7 mouse cellular contexts compared by ENCODE assay signal in genomic region chr3:87987633-87988032, GRCm38 (mm10). TPM values are rescaled to one million over a fixed set of nuclear protein-coding genes. Genes with fewer than 3 reads are reported as not detected.
DNase-seq lines count a peak whose midpoint lies in the region; ATAC-seq and TF ChIP-seq lines count a peak whose summit lies in the region.

No protein-coding gene starts in this region.

- TF ChIP-seq POLR2A in CH12.LX (IDR thresholded peaks at IDR 0.05; ENCODE audit: low read depth, low read length), result peak; percentile 74

- TF ChIP-seq EP300 in CH12.LX (IDR thresholded peaks at IDR 0.05; ENCODE audit: low read length), result no peak

- WGBS in embryonic facial prominence, embryonic 14.5 days, result 2% methylated on average over 15 of the region's 15 CpGs
- WGBS in intestine, embryonic 16.5 days, result under 1% methylated on average over 15 of the region's 15 CpGs

- H3K9me3 ChIP-seq in CH12.LX (replicated peaks; ENCODE audit: low read length), result no peaks in the 10 kb centered on the region
- H3K9me3 ChIP-seq in embryonic facial prominence, embryonic 14.5 days (ENCODE audit: control insufficient read depth, low read length), result no peaks in the 10 kb centered on the region
- no peaks in the 10 kb centered on the region for H3K9me3 ChIP-seq in intestine, embryonic 16.5 days (ENCODE audit: control insufficient read depth, low read length)

- H3K4me3 ChIP-seq in CH12.LX (replicated peaks in 1 of 3; ENCODE audit: low read depth in 2 of 3, low read length in 2 of 3, poor library complexity in 1 of 3), result peak overlapping the region; percentile 30 to 49 (median 46)
- H3K4me3 ChIP-seq in embryonic facial prominence, embryonic 14.5 days (ENCODE audit: low read depth, low read length), result peak overlapping the region; percentile 43
- peak overlapping the region; percentile 45 for H3K4me3 ChIP-seq in intestine, embryonic 16.5 days (ENCODE audit: low read length)

- peak overlapping the region; percentile 85 for H3K4me2 ChIP-seq in CH12.LX (ENCODE audit: insufficient read depth, low read depth, poor library complexity, severe bottlenecking)
- H3K4me2 ChIP-seq in embryonic facial prominence, embryonic 14.5 days (ENCODE audit: low read depth, low read length), result peak overlapping the region; percentile 69
- H3K4me2 ChIP-seq in intestine, embryonic 16.5 days (ENCODE audit: low read depth, low read length), result peak overlapping the region; percentile 66

- H3K9ac ChIP-seq in CH12.LX (ENCODE audit: insufficient read depth, low read depth), result peak overlapping the region; percentile 69
- H3K9ac ChIP-seq in embryonic facial prominence, embryonic 14.5 days (ENCODE audit: low read depth, low read length), result peak overlapping the region; percentile 57
- H3K9ac ChIP-seq in intestine, embryonic 16.5 days (ENCODE audit: low read depth, low read length), result peak overlapping the region; percentile 54

- peak; percentile 48 for ATAC-seq in embryonic facial prominence, embryonic 14.5 days (ENCODE audit: low read depth)
- peak; percentile 10; the same call in 1 of the 2 replicates for ATAC-seq in intestine, embryonic 16.5 days
- ATAC-seq in megakaryocyte progenitor cell, adult 5-6 weeks (replicated peaks; ENCODE audit: poor library complexity), result peak; percentile 60
- no peak for ATAC-seq in frontal cortex, adult (ENCODE audit: low TSS enrichment)

- peak overlapping the region; percentile 20; the same call in 1 of the 2 replicates for H3K27ac ChIP-seq in CH12.LX (ENCODE audit: insufficient read depth, low read depth)
- H3K27ac ChIP-seq in embryonic facial prominence, embryonic 14.5 days (replicated peaks; ENCODE audit: low read depth, low read length), result 0 out of 2 replicates have a peak overlapping the region, but pooled peaks have one; percentile 35
- H3K27ac ChIP-seq in intestine, embryonic 16.5 days (ENCODE audit: low read length), result no peak overlapping the region

- no peaks in the 10 kb centered on the region for H3K36me3 ChIP-seq in CH12.LX (replicated peaks in 1 of 2; ENCODE audit: control insufficient read depth in 1 of 2, insufficient read depth in 1 of 2, low read length in 1 of 2)
- no peaks in the 10 kb centered on the region for H3K36me3 ChIP-seq in embryonic facial prominence, embryonic 14.5 days (ENCODE audit: control insufficient read depth, insufficient read depth, low read length)
- H3K36me3 ChIP-seq in intestine, embryonic 16.5 days (ENCODE audit: control insufficient read depth, insufficient read depth, low read length), result no peaks in the 10 kb centered on the region

- in situ Hi-C loops in CH12.LX (cut with MboI; ENCODE audit: low pct_ligation_motif_present, low pct_unique_long_range_greater_than_20kb, low sequenced_read_pairs), result no loop called here

- no peak for TF ChIP-seq RAD21 in CH12.LX (IDR thresholded peaks at IDR 0.05; ENCODE audit: low read depth, low read length)

- no peak; a peak in 1 of 4 replicates for TF ChIP-seq CTCF in CH12.LX (conservative IDR thresholded peaks at IDR 0.05 in 1 of 2, IDR thresholded peaks at IDR 0.05 in 1 of 2; ENCODE audit: low read depth in 2 of 2, low read length in 2 of 2)

- peaks cover 46% of the 10 kb centered on the region for H3K27me3 ChIP-seq in CH12.LX (replicated peaks)
- peaks cover 38% of the 10 kb centered on the region for H3K27me3 ChIP-seq in embryonic facial prominence, embryonic 14.5 days (replicated peaks; ENCODE audit: control insufficient read depth, insufficient read depth, low read length)
- peaks cover 22% of the 10 kb centered on the region; the same call in 1 of the 2 replicates for H3K27me3 ChIP-seq in intestine, embryonic 16.5 days (replicated peaks; ENCODE audit: control insufficient read depth, insufficient read depth, low read length)

- peaks cover 15 to 53% of the 10 kb centered on the region in 2 experiments for H3K4me1 ChIP-seq in CH12.LX (ENCODE audit: control insufficient read depth in 1 of 2, insufficient read depth in 2 of 2)
- H3K4me1 ChIP-seq in embryonic facial prominence, embryonic 14.5 days (ENCODE audit: control insufficient read depth, insufficient read depth, low read length), result peaks cover 35% of the 10 kb centered on the region
- peaks cover 52% of the 10 kb centered on the region for H3K4me1 ChIP-seq in intestine, embryonic 16.5 days (ENCODE audit: control insufficient read depth, insufficient read depth, low read length)

- no peaks in the 10 kb centered on the region for H3K79me2 ChIP-seq in CH12.LX (replicated peaks; ENCODE audit: control insufficient read depth, extremely low read depth, insufficient read depth, poor library complexity, severe bottlenecking)

- dilution Hi-C loops in CH12.LX (cut with MboI; ENCODE audit: extremely low pct_ligation_motif_present, extremely low pct_unique_long_range_greater_than_20kb, low sequenced_read_pairs), result no loop called here

- DNase-seq in A20 (ENCODE audit: low read depth, low spot score) (peak; percentile 92), CH12.LX (ENCODE audit: extremely low read depth) (peak; percentile 91)
- DNase-seq in embryonic facial prominence, embryonic 14.5 days (ENCODE audit: low spot score), result peak; percentile 93
- peak; percentile 53 for DNase-seq in thymus, postnatal 14 days

TF ChIP-seq in CH12.LX, 34 proteins besides CTCF, POLR2A, EP300 and RAD21:
- TF ChIP-seq MAFK (IDR thresholded peaks at IDR 0.05; ENCODE audit: insufficient replicate concordance, low read length) (no peak), RCOR1 (conservative IDR thresholded peaks at IDR 0.05; ENCODE audit: low read depth, low read length) (no peak), ZMIZ1 (IDR thresholded peaks at IDR 0.05; ENCODE audit: low read depth, low read length) (peak; percentile 32; the same call in 1 of the 2 replicates), ZNF384 (IDR thresholded peaks at IDR 0.05; ENCODE audit: low read depth, low read length) (no peak), NELFE (IDR thresholded peaks at IDR 0.05; ENCODE audit: low read depth, low read length) (peak; percentile 63), KAT2A (IDR thresholded peaks at IDR 0.05; ENCODE audit: insufficient replicate concordance, low read length) (0 out of 2 replicates have a peak, but pooled peaks have one; percentile 37), TBP (conservative IDR thresholded peaks at IDR 0.05; ENCODE audit: low read depth, low read length) (0 out of 2 replicates have a peak, but pooled peaks have one; percentile 31), ELF1 (IDR thresholded peaks at IDR 0.05; ENCODE audit: low read depth, low read length) (no peak), JUND (conservative IDR thresholded peaks at IDR 0.05; ENCODE audit: low read depth, low read length) (no peak), TCF12 (IDR thresholded peaks at IDR 0.05; ENCODE audit: low read depth, low read length) (peak; percentile 54; the same call in 1 of the 2 replicates)

RNA-seq across cellular contexts. Expression of gene Bcan, which starts 12.4 kb away (rescaled TPM):
- total RNA-seq in CH12.LX (2012; rRNA removed) (0.04 TPM in 1 of 2 replicates, not detected in the other), CH12.LX (2014; rRNA removed) (not detected in 2 replicates)
- not detected in 2 replicates for polyA plus RNA-seq in CH12.LX (2012; ENCODE audit: insufficient read length, low read depth)
- polyA plus RNA-seq in embryonic facial prominence, embryonic 14.5 days (2014; fragmentation: Nextera tagmentation; extraction: Ambion mirVana), result 0.63 and 1.1 TPM in 2 replicates
- 0.18 and 0.67 TPM in 2 replicates for polyA plus RNA-seq in intestine, embryonic 16.5 days (2015; fragmentation: Nextera tagmentation; extraction: Ambion mirVana)
- total RNA-seq in megakaryocyte progenitor cell, adult 5-6 weeks (2015), result not detected in 2 replicates
- total RNA-seq in megakaryocyte progenitor cell, adult 5-6 weeks (2017), result not detected in 2 replicates

RNA-seq across cellular contexts. Expression of gene Nes, which starts 16.8 kb away (rescaled TPM):
- 0.04 TPM in 2 replicates for total RNA-seq in CH12.LX (2012; rRNA removed)
- 0.04 TPM in 1 of 2 replicates, not detected in the other for total RNA-seq in CH12.LX (2014; rRNA removed)
- polyA plus RNA-seq in CH12.LX (2012; ENCODE audit: insufficient read length, low read depth), result 0.04 TPM in 2 replicates
- polyA plus RNA-seq in embryonic facial prominence, embryonic 14.5 days (2014; fragmentation: Nextera tagmentation; extraction: Ambion mirVana), result 36.4 and 40.5 TPM in 2 replicates
- 9.4 and 10.3 TPM in 2 replicates for polyA plus RNA-seq in intestine, embryonic 16.5 days (2015; fragmentation: Nextera tagmentation; extraction: Ambion mirVana)
- 0.02 TPM in 1 of 2 replicates, not detected in the other for total RNA-seq in megakaryocyte progenitor cell, adult 5-6 weeks (2015)
- 0.20 TPM in 1 of 2 replicates, not detected in the other for total RNA-seq in megakaryocyte progenitor cell, adult 5-6 weeks (2017)

RNA-seq across cellular contexts. Expression of gene Crabp2, which starts 39.2 kb away (rescaled TPM):
- total RNA-seq in CH12.LX (2012; rRNA removed) (0.38 TPM in 2 replicates), CH12.LX (2014; rRNA removed) (0.27 TPM in 1 of 2 replicates, not detected in the other)
- 0.97 and 1.0 TPM in 2 replicates for polyA plus RNA-seq in CH12.LX (2012; ENCODE audit: insufficient read length, low read depth)
- polyA plus RNA-seq in embryonic facial prominence, embryonic 14.5 days (2014; fragmentation: Nextera tagmentation; extraction: Ambion mirVana), result 145 and 175 TPM in 2 replicates
- 3.8 TPM in 2 replicates for polyA plus RNA-seq in intestine, embryonic 16.5 days (2015; fragmentation: Nextera tagmentation; extraction: Ambion mirVana)
- not detected in 2 replicates for total RNA-seq in megakaryocyte progenitor cell, adult 5-6 weeks (2015)
- not detected in 2 replicates for total RNA-seq in megakaryocyte progenitor cell, adult 5-6 weeks (2017)

RNA-seq across cellular contexts. Expression of gene Hapln2, which starts 39.8 kb away (rescaled TPM):
- not detected in 2 replicates for total RNA-seq in CH12.LX (2012; rRNA removed)
- total RNA-seq in CH12.LX (2014; rRNA removed), result not detected in 2 replicates
- not detected in 2 replicates for polyA plus RNA-seq in CH12.LX (2012; ENCODE audit: insufficient read length, low read depth)
- polyA plus RNA-seq in embryonic facial prominence, embryonic 14.5 days (2014; fragmentation: Nextera tagmentation; extraction: Ambion mirVana), result not detected in 2 replicates
- polyA plus RNA-seq in intestine, embryonic 16.5 days (2015; fragmentation: Nextera tagmentation; extraction: Ambion mirVana), result not detected in 2 replicates
- total RNA-seq in megakaryocyte progenitor cell, adult 5-6 weeks (2015), result not detected in 2 replicates
- not detected in 2 replicates for total RNA-seq in megakaryocyte progenitor cell, adult 5-6 weeks (2017)

RNA-seq across cellular contexts. Expression of gene Gpatch4, which starts 55.3 kb away (rescaled TPM):
- total RNA-seq in CH12.LX (2012; rRNA removed) (49.1 and 64.2 TPM in 2 replicates), CH12.LX (2014; rRNA removed) (20.3 and 21.6 TPM in 2 replicates)
- polyA plus RNA-seq in CH12.LX (2012; ENCODE audit: insufficient read length, low read depth), result 128 and 182 TPM in 2 replicates
- 28.0 and 29.8 TPM in 2 replicates for polyA plus RNA-seq in embryonic facial prominence, embryonic 14.5 days (2014; fragmentation: Nextera tagmentation; extraction: Ambion mirVana)
- 30.4 and 38.3 TPM in 2 replicates for polyA plus RNA-seq in intestine, embryonic 16.5 days (2015; fragmentation: Nextera tagmentation; extraction: Ambion mirVana)
- total RNA-seq in megakaryocyte progenitor cell, adult 5-6 weeks (2015), result 34.2 and 38.7 TPM in 2 replicates
- 49.2 and 51.8 TPM in 2 replicates for total RNA-seq in megakaryocyte progenitor cell, adult 5-6 weeks (2017)

Comparison
In these comparisons a context has a peak if more than half of its experiments do, and no peak if none do; other contexts are left out.
1. RNA of gene Crabp2, which starts 39.2 kb away (polyA plus RNA-seq): 145 to 175 TPM in embryonic facial prominence, embryonic 14.5 days; 3.8 TPM in intestine, embryonic 16.5 days and 0.97 to 1.0 TPM in CH12.LX; every median in the first group is over 10 times any median in the second.
2. Peak in every context shown above with its lines, with median percentiles within 50 percentile points of each other: DNase-seq, H3K4me2 ChIP-seq, H3K4me3 ChIP-seq and H3K9ac ChIP-seq.